Mouse (Mus musculus): Measurements from ENCODE around the gene Lrg1.

Lrg1 gene

GRCm38 (mm10) chr17:56137839-56138613, 16.2 kb upstream of the Lrg1 start:
- in situ Hi-C loops (cut with MboI; ENCODE audit: unreplicated experiment in 2 of 2), result no loop called here

GRCm38 (mm10) chr17:56136558-56136957, 14.8 kb upstream of the Lrg1 start:
- in situ Hi-C loops (cut with MboI; ENCODE audit: unreplicated experiment in 2 of 2), result no loop called here

- in situ Hi-C loops (cut with MboI; ENCODE audit: unreplicated experiment in 2 of 2), result loop anchor here (5.0 kb wide), 5 partner anchors 118 to 218 kb away; partner anchors contain the start of gene Fem1a (in 1 of the 2)
Observed at GRCm38 (mm10) chr17:56134463-56134971, 12.7 kb upstream of the Lrg1 start.

- in situ Hi-C loops (cut with MboI; ENCODE audit: unreplicated experiment in 2 of 2), result loop anchor here (5.0 kb wide), 5 partner anchors 119 to 219 kb away; partner anchors contain the start of gene Fem1a (in 1 of the 2)
Observed at GRCm38 (mm10) chr17:56133457-56134363, 11.9 kb upstream of the Lrg1 start.

GRCm38 (mm10) chr17:56132661-56133060, 10.9 kb upstream of the Lrg1 start:
- in situ Hi-C loops (cut with MboI; ENCODE audit: unreplicated experiment in 2 of 2), result loop anchor here (5.0 kb wide), 5 partner anchors 120 to 220 kb away; partner anchors contain the start of gene Fem1a (in 1 of the 2)

GRCm38 (mm10) chr17:56131814-56132213, 10.0 kb upstream of the Lrg1 start:
- in situ Hi-C loops (cut with MboI; ENCODE audit: unreplicated experiment in 2 of 2), result loop anchor here (5.0 kb wide), 5 partner anchors 120 to 220 kb away; partner anchors contain the start of gene Fem1a (in 1 of the 2)

- in situ Hi-C loops (cut with MboI; ENCODE audit: unreplicated experiment in 2 of 2), result loop anchor here (5.0 kb wide), 5 partner anchors 121 to 221 kb away; partner anchors contain the start of gene Fem1a (in 1 of the 2)
Observed at GRCm38 (mm10) chr17:56131136-56131535, 9.3 kb upstream of the Lrg1 start.

- in situ Hi-C loops (cut with MboI; ENCODE audit: unreplicated experiment in 2 of 2), result loop anchor here (5.0 to 10.0 kb wide), 2 partner anchors 34 to 427 kb away; partner anchors contain the start of genes Tnfaip8l1 (in 2 of the 2) and Gm20219 (in 1 of the 2)
Observed at GRCm38 (mm10) chr17:56128246-56128645, 6.4 kb upstream of the Lrg1 start.

- in situ Hi-C loops (cut with MboI; ENCODE audit: unreplicated experiment in 2 of 2), result loop anchor here (5.0 to 10.0 kb wide), 2 partner anchors 36 to 429 kb away; partner anchors contain the start of genes Tnfaip8l1 (in 2 of the 2) and Gm20219 (in 1 of the 2)
Observed at GRCm38 (mm10) chr17:56126175-56126574, 4.4 kb upstream of the Lrg1 start.

- in situ Hi-C loops (cut with MboI; ENCODE audit: unreplicated experiment in 2 of 2), result loop anchor here (5.0 to 10.0 kb wide), 2 partner anchors 37 to 430 kb away; partner anchors contain the start of genes Tnfaip8l1 (in 2 of the 2) and Gm20219 (in 1 of the 2)
Observed at GRCm38 (mm10) chr17:56125276-56125630, 3.5 kb upstream of the Lrg1 start.

GRCm38 (mm10) chr17:56124377-56125275, 2.8 kb upstream of the Lrg1 start:
- in situ Hi-C loops (cut with MboI; ENCODE audit: unreplicated experiment in 2 of 2), result loop anchor here (5.0 to 10.0 kb wide), 2 partner anchors 38 to 430 kb away; partner anchors contain the start of genes Tnfaip8l1 (in 2 of the 2) and Gm20219 (in 1 of the 2)

- in situ Hi-C loops (cut with MboI; ENCODE audit: unreplicated experiment in 2 of 2), result loop anchor here in 1 of 2 experiments (10.0 kb wide), 1 partner anchor 431 kb away; the partner anchor contains the start of gene Gm20219
Observed at GRCm38 (mm10) chr17:56123681-56124340, 2.0 kb upstream of the Lrg1 start.

- in situ Hi-C loops (cut with MboI; ENCODE audit: unreplicated experiment in 2 of 2), result loop anchor here in 1 of 2 experiments (10.0 kb wide), 1 partner anchor 432 kb away; the partner anchor contains the start of gene Gm20219
Observed at GRCm38 (mm10) chr17:56123161-56123560, 1.4 kb upstream of the Lrg1 start.

GRCm38 (mm10) chr17:56119981-56120880, 1.6 kb downstream of the Lrg1 start:
- in situ Hi-C loops (cut with MboI; ENCODE audit: unreplicated experiment in 2 of 2), result loop anchor here in 1 of 2 experiments (10.0 kb wide), 2 partner anchors 435 to 545 kb away; partner anchors contain the start of gene Gm20219

- in situ Hi-C loops (cut with MboI; ENCODE audit: unreplicated experiment in 2 of 2), result loop anchor here in 1 of 2 experiments (10.0 kb wide), 1 partner anchor 545 kb away; no protein-coding TSS in a partner anchor
Observed at GRCm38 (mm10) chr17:56119431-56119830, 2.4 kb downstream of the Lrg1 start.

- in situ Hi-C loops (cut with MboI; ENCODE audit: unreplicated experiment in 2 of 2), result loop anchor here in 1 of 2 experiments (10.0 kb wide), 1 partner anchor 548 kb away; no protein-coding TSS in a partner anchor
Observed at GRCm38 (mm10) chr17:56117251-56117710, 4.5 kb downstream of the Lrg1 start, which contains the start of gene Plin5. TSS of gene Plin5 (minus strand) at chr17:56117596.

GRCm38 (mm10) chr17:56116193-56116592, 5.6 kb downstream of the Lrg1 start:
- in situ Hi-C loops (cut with MboI; ENCODE audit: unreplicated experiment in 2 of 2), result loop anchor here in 1 of 2 experiments (10.0 kb wide), 1 partner anchor 549 kb away; no protein-coding TSS in a partner anchor
